Mouse (Mus musculus) ZHBTc4 (cell line): ENCODE measurements around the gene Padi6.

Experiments
- DNase-seq: peaks from one replicate; pipeline ENCODE4 v3.0.0-alpha.2; 2011; ENCODE audit warnings: low read depth, low spot score

Padi6 gene

DNA sequence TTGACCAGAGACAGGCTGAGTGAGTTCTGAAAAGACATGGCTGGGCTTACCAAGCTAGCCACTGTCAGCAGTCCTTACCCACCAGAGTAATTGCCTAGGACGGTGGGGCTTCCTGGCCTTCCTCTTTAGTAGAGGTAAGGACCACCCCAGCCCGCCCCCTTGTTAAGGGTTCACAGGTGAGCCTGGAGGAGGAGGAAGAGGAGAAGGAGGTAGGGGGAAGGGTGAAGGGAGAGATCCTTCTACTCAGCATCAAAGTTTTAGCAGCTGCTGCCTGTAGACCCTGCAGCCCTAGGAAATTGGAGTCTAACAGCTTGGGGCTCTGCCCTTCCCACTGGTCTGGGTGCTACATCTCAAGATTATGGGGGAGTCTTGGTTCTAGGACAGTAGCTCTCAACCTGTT, at the start of gene Padi6:
TSS of gene Padi6 (minus strand) at position 101 of the 400 bp plus-strand sequence.
- no peak for DNase-seq

DNA sequence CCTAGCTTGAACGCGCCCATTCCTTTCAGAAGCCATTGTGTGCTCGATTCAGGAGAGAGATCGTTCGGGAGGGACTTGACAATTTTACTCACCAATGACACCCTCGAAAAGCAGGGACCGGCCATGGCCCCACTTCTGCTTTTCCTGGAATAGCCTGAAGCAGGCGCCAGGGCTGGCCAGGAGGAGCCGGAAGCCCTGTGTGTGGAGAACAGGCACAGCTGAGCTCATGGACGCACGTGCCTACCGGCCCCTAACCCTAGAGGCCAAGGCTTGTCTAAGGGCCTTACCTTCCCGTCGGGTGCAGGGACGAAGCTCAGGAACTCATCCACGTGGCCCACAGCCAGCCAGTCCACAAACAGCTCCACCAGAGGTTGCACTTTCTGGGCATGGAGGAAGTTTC, 48.6 kb upstream of the Padi6 start:
- DNase-seq, result no peak

DNA sequence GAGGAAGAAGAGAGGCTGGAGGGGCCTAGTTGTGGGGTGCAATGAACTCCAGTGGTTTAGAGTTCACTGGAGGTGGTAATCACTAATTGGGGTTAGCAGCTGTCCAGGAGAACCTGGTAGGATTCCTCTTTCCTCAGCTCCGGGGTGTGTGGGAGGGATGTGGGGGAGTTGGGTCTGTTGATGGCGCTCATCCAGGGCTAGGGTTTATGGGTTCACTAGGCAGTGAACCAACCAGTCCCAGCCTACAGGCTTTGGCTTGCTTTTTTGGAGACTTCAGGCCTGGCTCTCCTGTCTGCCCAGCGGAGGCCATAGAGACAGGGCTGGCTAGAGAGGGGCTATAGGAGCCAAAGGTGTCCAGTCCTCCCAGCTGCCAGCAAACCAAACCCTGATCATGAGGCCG, 47.5 kb upstream of the Padi6 start:
- DNase-seq, result no peak

DNA sequence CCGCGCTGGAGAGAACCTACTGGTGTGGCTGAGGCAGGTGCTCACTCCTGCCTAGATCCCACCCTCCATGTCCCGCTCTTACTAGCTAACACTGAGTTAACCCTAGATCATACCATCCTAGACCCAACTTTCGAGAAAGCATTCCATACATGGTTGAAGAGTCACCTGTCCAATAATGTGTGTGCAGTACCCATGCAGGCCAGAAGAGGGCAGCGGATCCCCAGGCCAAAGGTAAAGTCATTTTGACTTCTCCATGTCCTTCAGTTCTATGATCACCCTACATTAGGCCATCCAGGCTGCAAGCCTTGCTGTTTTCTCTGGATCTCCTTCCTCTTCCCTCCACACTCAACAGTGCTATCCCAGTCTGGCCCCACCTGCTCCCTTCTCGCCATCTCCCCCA, 46.5 kb upstream of the Padi6 start:
- DNase-seq, result peak; percentile 87

DNA sequence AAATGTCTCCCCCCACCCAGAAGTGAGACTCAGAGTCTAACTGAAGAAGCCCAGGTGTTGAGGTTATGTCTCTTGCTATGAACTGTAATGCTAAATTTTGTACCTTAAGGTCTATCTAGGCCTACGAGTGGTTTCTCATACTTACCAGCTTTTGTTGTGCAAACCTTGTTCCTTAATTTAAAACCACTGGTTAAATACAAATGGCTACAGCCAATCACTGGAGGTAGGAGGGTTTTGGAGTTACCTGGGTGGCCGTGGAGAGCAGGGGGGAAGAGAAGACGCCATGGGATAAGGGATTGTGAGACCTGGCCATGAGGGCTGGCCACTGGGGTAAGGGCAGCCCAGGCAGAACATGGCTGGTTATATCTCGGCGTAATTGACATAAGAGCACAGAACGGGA, 45.8 kb upstream of the Padi6 start:
- DNase-seq, result no peak

DNA sequence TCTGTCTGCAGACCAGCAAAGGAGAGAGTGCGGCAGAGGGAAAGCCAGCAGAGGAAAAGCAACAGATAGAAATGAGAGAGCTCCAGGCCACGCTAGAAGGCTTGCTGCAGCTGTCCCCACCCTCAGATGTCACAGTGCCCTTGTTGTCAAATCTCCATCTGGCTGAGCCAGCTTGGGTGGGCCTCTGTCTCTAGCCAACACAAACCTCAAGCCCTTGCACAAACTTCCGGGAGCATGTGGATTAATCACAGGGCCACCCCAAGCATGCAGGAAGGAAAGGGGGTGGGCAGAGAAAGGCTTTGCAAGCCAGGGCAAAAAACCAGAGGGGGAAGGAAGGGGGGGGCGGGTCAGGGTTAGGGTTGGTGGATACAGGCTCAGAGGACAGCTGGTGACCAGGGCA, 45.0 kb upstream of the Padi6 start:
- no peak for DNase-seq

DNA sequence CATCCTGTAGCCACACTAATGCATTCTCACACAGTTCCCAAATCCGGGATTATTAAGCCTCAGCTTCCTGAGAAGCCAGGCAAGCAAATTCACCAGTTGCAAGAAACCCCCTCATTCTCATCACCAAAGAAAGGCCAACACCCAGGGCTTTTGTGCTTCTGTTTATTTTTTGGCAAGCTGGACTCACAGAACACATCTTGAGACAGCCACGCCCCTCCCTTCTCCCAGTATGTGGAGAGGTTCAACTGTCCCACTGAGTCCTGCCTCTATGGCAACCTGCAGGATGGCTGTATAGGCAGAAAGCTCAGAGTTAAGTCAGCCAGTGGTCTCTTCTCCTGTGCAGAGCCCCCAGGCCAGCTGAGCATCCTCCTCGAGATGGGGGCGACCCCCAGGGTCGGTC, 42.8 kb upstream of the Padi6 start:
- no peak for DNase-seq

DNA sequence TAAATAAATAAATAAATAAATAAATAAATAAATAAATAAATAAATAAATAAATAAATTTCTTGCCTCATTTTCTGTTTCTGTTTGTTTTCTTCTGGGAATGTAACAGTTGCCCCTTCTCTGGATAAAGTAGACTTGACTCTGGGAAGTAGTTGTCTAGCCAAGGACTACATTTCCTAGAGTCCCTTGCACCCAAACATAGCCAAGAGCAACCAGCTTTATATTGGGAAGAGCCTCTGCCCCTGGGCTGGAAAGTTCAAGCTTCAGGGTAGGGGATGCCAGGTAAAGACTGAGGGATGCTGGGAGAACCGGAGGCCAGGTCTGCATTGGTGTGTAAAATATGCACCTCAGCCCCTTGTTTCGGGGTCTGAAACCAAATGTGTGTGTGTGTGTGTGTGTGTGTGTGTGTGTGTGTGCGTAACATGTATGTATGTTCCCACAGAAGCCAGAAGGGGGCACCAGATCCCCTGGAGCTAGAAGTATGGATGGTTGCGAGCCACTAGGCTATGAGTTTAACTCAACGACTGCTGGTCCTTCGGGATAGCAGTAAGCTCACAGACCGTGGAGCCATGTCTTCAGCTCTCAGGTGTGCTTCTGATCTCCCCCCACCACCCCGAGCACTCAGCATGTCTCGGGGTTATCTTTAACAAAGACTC, 42.0 kb upstream of the Padi6 start:
- peak; percentile 70 for DNase-seq

DNA sequence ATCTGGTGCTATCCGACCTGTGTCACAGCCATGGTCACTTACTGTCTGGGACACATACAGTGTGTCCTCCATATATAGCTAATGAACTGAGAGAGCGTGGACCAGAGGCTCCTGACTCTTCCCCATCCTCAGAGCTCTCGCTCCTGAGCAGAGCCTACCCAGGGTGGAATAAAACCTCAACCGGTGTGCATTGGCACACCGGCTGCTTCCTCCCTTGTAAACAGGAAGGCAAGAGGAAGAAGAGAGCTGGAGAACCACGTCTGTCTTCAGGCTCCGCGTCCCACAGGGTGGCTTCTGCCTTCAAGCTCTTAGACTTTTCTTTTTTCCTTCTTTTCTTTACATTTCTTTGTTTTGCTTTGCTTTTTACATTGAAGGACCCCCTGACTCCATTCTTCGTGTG, 40.4 kb upstream of the Padi6 start:
- no peak for DNase-seq

DNA sequence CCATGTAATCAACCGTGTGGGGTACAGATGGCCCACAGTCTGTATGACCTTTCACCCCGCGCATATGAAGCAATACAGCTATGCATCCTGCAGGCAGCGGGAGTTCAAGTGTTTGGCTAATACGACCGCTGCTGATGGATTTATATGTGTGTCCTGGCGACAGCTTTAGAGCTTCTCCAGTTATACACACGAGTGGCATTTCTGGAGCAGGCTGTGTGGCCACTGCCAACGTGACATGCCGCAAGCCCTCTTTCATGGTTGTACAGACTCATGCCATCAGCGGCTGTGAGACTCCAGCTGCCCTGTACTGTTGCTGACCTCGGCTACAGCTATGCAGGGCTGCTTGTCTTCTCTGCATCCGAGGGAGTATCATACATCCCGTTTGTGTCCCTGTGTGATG, 38.1 kb upstream of the Padi6 start:
- DNase-seq, result no peak

DNA sequence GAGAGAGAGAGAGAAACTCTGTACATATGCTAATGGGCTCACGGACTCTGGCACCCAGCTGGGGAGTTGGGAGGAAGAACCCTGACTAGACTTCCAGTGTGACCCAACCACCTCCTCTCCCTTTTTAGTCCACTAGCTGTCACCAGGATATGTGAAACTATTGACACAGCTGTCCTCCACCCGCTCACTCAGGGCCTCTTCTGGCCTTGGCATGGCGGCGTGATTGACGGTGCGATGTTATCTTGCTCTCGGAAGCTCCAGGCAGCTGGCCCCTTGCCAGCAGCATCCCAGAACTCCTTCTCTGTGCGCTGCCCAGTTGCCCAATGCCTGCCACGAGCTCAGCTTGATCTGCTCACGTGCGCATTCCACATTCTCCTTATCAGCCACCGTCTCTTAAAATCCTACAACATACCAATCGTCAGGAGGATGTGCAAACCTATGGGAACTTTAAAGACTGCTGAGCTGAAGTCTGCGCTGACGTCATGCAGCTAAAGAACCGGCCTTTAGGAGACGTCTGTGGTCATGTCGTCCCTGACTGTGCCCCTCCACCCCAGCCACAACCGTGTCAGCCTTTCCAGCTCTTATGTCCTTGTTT, 37.5 kb upstream of the Padi6 start:
- no peak for DNase-seq

DNA sequence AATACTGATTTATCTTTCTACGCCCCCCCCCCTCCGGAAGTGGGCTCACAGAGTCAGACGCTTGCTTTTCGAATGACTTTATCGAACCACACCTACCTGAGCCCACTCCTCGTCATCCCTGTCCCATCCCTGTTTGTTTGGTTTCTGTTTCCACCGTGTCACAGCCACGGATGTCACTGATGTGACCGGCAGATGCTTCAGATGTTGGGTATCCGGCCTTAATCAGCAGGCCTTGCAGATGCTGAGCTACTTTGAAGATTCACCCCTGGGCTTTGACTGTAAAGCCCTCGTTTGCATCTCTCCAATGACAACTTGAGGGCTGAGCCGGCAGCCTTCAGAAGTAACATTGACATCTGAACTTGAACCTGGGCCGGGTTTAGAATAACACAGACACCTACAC, 34.2 kb upstream of the Padi6 start:
- no peak for DNase-seq

DNA sequence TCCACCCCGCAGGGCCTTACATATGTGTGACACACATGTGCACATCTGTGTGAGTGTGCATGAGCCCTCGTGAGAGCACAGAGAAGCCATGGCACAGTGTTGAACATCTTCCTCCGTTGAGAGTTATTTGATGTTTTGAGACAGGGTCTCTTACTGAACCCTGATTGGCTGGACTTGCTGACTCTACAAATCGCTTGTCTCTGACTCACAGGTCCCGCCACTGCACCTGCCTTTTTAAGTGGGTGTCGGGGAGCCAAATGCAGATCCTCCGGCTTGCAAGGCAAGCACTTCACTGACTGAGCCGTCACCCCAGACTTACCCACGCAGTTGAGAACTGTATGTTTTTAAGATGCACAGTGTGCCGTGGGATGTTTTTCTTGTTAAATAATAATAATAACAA, 33.4 kb upstream of the Padi6 start:
- no peak for DNase-seq

DNA sequence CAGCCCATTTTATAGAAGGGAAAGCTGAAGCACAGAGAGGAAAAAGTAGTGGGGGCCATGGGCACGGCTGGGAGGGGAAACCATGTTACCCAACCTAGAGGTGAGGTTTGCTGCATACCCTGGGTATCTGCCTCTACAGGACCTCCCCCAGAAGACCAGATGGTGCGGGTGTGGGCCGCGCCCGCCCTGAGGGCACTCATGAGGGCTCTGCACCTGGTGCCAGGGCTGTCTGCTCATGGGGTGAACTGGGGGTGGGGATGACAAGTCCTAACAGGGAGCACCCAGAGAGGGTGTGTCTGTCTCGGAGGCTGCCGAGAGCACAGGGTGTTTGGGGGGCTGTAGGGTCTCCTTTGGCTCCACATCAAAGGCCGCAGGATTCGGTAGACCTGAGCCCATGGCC, 32.5 kb upstream of the Padi6 start:
- no peak for DNase-seq

DNA sequence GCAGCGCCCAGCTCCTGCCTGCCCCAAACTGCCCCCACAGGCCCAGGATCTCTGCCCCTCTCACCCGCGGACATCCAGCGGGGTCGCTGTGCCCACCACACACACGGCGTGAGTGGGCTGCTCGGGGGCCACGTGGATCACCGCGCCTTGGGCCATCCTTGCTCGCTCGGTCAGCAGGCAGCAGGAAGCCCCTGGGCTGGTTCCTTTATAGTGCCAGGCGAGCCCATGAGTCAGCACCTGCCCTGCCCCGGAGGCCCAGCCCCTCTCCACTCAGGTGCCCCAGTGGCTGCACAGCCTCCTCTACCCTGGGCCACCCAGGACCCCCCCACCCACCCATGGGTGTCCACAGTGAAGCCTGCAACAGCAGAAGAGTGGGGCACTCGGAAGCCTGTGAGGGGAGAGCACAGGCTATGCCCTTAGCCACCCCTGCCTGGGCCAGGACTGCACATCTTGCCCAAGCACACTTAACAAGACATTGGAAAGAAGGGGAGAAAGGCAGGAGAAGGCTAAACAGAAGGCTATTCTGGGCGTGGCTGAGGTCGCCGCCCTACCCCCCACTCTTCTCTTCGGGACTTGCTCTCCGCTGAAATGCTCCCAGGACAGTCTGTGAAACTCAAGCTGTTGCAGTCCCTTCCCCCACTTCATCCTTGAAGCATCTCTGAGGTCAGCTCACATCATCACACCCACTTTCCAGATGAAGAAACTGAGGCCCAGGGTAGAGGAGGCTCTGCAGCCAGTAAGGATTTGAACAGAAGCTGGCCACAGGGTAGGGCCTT, 31.8 kb upstream of the Padi6 start, which contains the start of gene Padi4:
TSS of gene Padi4 (minus strand) at position 212 of the 776 bp plus-strand sequence.
- DNase-seq, result peak; percentile 79

DNA sequence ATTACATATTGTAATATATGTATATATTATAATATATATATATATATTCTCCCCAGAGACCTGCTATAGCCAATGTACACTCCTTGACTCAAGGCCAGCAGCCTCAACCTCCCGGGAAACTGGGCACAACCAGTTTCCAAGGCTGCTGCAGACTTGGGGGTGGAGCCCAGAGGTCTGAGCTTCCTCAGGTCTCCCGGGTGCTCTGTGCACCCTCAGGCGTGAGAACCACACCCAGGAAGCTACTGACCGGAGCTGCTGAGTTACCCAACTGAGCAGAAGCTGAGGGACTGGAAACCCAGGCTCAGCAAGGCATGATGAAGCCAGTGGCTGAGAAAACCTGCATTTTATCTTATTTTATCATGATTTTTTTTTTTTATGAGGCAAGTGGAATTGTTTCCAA, 28.6 kb upstream of the Padi6 start:
- peak; percentile 66 for DNase-seq

DNA sequence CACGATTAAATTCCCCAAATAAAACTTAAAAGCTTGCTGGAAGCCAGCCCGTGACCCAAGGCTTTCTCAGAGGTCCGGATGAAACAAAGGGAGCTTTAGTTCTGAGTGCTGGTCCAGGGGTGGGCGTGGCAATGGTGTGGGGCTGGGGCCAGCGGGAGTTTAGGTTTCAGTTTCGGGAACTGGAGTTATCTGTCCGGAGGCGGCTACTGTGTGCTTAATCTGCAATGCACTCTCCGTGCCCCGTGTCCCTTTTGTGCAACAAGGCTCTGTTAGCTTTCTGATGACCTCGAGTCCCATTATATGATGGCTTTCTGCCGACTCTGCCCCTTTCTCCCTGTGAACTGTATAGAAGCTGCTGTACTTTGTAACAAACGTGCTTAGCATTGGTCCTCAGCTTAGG, 28.0 kb upstream of the Padi6 start:
- DNase-seq, result peak; percentile 51

DNA sequence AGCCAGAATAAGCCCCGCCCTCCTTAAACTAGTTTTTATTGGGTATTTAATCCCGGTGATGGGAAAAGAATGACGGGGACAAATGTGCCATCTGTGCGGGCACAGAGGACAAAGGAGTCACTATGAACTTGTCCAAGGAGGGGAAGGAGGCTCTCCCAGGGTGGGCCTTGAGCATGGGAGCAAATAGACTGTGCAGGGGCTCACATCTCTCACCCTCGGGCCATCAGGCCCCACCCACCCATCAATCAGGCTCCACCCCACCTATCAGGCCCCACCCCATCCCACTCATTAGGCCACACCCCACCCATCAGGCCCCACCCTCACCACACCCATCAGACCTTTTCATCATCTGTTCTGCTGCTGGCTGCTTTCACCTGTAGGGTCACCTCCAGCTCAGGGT, 26.5 kb upstream of the Padi6 start:
- peak; percentile 66 for DNase-seq

DNA sequence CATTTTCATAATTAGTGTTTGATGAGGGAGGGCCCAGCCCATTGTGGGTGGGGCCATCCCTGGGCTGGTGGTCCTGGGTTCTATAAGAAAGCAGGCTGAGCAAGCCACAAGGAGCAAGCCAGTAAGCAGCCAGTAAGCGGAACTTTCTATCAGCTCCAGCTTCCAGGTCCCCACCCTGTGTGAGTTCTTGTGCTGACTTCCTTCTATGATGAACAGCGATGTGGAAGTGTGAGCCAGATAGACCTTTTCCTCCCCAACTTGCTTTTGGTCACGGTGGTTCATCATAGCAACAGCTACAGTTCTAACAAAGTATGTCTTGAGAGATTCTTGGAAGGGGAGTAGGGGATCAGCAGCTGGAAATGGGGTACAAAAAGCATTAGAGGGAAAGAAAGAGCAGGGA, 23.5 kb upstream of the Padi6 start:
- DNase-seq, result no peak

DNA sequence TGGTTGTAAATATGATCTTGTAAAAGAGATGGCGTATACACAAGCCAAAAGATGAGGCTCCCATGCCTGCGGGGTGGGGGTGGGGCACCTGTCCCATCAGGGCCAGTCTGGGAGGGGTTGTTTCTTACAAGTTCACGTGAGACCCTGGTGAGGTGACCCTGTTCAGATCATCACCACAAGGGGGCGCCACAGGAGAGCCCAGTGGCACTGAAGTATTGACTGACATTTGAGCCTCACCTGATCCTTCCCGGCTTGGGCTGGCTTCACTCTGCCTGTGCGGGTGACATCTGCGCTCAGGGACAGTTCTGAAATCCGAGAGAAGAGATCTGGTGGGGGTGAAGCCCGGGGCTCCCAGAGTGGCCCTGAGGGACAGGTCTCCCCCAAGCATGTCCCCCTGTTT, 20.7 kb upstream of the Padi6 start:
- peak; percentile 90 for DNase-seq

DNA sequence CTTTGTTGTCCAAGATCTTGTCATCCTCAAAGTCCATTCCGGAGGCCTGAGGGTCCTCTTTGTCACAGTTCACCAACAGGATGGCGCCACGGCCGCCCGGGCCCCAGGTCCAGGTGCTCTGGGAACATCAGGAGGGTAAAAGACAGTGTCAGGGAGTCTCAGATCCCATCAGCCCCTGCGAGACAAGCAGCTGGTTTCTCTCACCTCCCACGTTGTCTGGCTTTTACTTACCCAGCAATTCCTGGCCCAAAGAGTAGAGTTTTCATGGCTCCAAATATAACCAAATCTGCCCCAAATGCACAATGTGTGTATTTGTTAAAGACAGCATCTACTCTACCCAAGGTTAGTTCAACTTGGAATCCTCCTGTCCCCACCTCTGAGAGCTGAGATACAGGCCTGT, 19.2 kb upstream of the Padi6 start:
- DNase-seq, result no peak

DNA sequence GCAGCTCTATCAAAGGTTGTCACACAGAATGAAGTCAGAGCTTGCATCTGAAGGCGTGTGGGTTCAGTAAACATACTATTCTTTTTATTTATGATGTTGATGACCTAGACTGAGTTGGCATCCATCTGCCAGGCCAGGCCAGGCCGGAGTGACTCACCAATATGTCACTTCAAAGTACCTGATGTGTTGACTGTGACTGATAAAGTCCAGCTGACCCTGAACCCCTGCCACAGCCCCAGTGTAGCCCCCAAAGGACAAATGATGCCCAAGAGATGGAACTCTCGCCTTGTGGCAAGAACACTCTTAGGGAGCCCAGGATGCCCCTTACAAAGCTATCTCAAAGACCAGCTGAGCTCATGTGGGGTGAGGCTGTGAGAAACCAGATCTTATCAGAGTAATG, 13.4 kb upstream of the Padi6 start:
- no peak for DNase-seq

DNA sequence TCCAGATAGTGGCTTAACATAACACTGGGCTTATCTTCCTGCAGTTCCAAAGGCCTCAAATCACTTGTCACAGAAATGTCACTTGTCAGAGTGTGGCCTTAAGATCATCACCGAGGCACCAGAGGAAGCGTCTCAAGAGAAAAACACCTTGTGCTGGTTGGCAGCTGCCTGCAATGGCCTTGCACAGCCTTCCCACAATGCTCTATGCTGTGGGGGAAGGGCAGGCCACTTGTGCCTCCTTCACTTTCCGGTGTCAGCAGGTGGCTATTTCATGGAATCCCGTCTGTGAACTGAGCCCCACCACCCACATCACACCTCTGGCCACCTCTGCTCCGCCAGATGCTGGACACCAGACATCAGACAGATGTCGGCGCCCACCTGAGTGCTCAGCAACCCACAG, 10.9 kb upstream of the Padi6 start:
- no peak for DNase-seq
